Mouse (Mus musculus): Measurements from ENCODE around the gene Naa38. TPM values are rescaled to one million over a fixed set of nuclear protein-coding genes. Genes with fewer than 3 reads are reported as not detected.

The Naa38 gene
- polyA plus RNA-seq, 1 experiment from 2014 or later = 153 TPM

DNA sequence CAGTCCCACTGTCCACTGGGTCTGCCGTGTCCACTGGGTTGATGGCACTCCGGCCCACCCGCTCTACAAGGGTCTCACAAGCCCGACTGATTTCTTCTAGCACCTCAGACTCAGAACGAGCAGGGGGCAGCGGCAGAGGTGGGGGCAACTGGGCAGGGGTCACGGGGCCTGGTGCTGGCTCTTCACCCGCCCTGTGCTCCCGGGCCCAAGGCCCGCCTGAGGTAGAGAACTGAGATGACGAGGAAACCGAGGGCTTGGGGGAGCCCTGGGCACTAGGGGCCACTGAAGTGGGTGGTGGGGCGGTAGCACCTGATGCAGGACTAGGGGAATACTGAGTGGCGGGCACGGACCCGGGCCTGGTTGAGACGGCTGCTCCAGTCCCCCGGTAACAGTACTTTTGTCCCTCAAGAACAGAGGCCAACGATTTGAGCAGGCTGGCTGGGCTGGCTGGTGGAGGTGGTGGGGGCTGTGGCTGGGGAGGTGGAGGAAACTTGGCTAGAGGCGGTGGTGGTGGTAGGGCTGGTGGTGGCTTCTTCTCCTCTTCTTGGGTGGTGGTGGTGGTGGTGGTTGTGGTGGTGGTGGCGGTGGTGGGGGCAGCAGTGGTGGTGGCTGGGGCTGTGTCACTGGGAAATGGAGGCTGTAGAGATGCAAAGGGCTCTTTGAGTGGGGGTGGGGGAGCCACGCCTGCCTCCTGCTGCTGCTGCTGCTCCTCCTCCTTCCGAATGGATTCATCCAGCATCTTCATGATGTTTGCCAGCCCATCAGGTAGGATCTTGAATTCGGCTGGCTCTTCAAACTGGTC, 9.5 kb downstream of the Naa38 start:
- no peak for ATAC-seq (replicated peaks; ENCODE audit: low FRiP score)
- Histone ChIP-seq H3K4me3 (replicated peaks) (no peak overlapping the region), H3K9me3 (replicated peaks) (no peaks in the 10 kb centered on the region), H3K36me3 (peaks cover 85% of the 10 kb centered on the region), H3K27ac (no peak overlapping the region), H3K4me2 (no peak overlapping the region), H3K4me1 (peaks cover 41% of the 10 kb centered on the region), H3K9ac (no peak overlapping the region), H3K27me3 (0 out of 2 replicates have a peak, but pooled peaks cover 3% of the 10 kb centered on the region)
- 91% methylated on average over 24 of the region's 24 CpGs for WGBS

DNA sequence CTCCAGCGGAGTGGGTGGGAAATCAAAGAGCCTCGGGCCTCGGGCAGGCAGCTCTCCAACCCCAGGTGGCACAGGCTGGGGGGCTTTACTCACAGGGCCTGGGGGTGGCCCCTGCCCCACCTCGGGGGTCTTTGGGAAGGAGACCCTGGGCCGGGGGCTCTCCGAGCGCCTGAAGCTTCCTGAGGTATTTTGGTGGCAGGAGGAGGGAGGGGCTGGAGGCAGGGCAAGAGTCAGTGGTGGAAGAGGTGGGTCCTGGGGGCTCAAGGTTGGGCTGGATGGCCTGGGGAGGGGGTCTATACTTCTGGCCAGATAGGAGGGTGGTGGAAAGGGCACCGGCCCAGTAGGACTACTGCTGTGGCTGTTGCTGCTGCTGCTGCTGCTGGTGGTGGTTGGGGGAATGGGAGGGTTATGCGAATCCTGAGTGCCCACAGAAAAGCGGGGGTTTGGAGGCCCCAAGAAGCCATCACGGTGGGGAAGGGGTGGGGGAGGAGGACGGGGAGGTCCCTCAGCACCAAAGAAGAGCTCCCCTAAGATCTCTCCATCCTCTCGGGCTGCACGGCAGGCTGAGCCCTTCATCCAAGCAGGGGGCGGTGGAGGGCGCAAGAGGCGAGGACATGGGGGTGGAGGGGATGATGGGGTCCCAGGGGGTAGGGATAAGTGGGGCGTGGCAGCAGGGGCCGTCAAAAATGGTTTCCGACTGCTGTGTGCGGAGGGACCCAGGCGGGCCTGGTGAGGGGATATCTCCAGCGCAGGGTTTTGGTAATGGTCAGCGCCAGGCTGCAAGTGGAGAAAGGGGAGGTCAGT, 10.3 kb downstream of the Naa38 start:
- Histone ChIP-seq H3K9ac (no peak overlapping the region), H3K9me3 (replicated peaks) (no peaks in the 10 kb centered on the region), H3K4me2 (no peak overlapping the region), H3K36me3 (peaks cover 77% of the 10 kb centered on the region), H3K27me3 (0 out of 2 replicates have a peak, but pooled peaks cover 2% of the 10 kb centered on the region), H3K4me1 (peaks cover 37% of the 10 kb centered on the region), H3K4me3 (replicated peaks) (no peak overlapping the region), H3K27ac (no peak overlapping the region)
- WGBS = 90% methylated on average over 23 of the region's 24 CpGs
- no peak for ATAC-seq (replicated peaks; ENCODE audit: low FRiP score)

DNA sequence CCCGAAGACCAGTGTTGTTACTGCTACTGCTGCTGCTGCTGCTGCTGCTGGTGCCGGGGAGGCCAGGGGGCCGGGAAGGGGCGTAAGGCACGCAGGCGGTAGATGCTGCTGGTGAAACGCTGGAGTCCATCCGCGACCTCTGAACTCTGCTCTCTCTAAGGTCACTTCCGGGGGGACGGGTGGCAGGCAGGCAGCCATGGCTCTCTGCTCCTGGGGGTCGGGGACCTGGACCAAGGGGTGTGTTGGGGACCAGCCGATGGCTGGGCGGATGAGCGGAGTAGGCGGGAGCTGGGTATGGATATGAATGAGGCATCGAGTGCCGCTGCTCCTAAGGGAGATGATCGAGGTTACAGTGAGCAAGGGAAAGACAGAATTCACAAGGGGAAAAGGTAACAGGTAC, 11.0 kb downstream of the Naa38 start:
- no peak overlapping the region for H3K4me2 ChIP-seq
- no peak overlapping the region for H3K4me3 ChIP-seq (replicated peaks)
- WGBS = 90% methylated on average over 19 of the region's 19 CpGs
- H3K36me3 ChIP-seq = peaks cover 71% of the 10 kb centered on the region
- H3K9ac ChIP-seq = no peak overlapping the region
- no peaks in the 10 kb centered on the region for H3K27me3 ChIP-seq
- ATAC-seq (replicated peaks; ENCODE audit: low FRiP score) = no peak
- no peaks in the 10 kb centered on the region for H3K9me3 ChIP-seq (replicated peaks)
- no peak overlapping the region for H3K27ac ChIP-seq
- peaks cover 32% of the 10 kb centered on the region for H3K4me1 ChIP-seq

DNA sequence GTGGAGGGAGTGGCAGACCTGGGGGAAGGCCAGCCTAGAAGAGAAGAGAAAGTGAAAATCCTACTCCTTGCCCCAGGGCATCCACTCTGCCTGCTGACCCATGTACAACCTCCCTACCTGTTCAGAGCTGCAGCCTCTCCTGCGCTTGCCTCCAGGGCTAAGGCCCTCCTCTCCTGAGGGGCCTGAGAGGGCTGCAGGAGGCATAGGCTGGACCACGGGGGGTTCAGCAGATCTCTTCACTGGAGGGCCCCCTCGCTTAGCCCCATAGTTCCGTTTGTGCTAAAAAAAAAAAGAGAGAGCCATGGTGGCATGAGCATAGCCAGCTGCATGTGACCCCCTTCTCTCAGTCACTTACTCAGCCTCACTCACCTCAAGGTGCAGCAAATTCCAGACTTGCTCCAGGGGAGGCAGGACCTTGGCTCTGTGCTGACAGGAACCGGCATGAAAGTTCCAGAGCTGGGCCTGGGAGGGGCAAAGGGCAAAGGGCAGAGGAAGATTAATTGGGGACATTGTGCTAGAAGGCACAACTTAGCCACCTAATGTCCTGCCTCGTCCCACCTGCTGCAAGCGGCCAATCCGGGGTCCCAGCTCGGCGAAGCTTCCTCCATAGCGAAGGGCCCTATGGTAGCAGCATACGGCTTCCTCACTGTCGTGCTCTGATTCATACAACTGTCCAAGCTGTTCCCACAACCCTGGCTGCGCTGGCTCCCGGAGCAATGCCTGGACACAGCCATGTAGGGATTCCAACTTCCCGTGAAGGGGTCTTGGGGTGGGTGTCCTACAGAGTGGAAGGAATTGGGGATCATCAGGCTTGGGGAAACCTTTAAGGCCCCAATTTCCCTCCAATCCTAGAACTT, 11.8 kb downstream of the Naa38 start:
- no peak for ATAC-seq (replicated peaks; ENCODE audit: low FRiP score)
- Histone ChIP-seq H3K9ac (no peak overlapping the region), H3K36me3 (peaks cover 64% of the 10 kb centered on the region), H3K9me3 (replicated peaks) (no peaks in the 10 kb centered on the region), H3K27ac (peak overlapping the region; percentile 97; the same call in 1 of the 2 replicates), H3K4me2 (no peak overlapping the region), H3K27me3 (no peaks in the 10 kb centered on the region), H3K4me1 (peaks cover 32% of the 10 kb centered on the region), H3K4me3 (replicated peaks) (peak overlapping the region; percentile 77; the same call in 1 of the 2 replicates)
- WGBS = 82% methylated on average over 16 of the region's 16 CpGs

DNA sequence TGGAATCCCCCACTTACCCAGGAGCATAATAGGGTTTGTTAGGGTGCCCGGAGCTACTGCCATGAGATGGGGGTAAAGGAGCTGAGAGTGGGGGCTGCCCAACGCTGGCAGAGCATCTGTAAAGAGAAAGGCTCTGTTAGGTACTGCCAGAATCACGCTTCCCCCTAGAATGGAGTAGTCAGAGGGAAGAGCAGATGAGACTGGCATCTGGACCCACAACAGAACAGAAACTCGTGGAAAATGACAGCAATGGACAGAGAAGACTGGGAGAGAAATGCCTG, 12.4 kb downstream of the Naa38 start:
- 84% methylated on average over 4 of the region's 4 CpGs for WGBS
- Histone ChIP-seq H3K4me2 (peak overlapping the region; percentile 95), H3K4me1 (peaks cover 36% of the 10 kb centered on the region), H3K9ac (peak overlapping the region; percentile 83; the same call in 1 of the 2 replicates), H3K9me3 (replicated peaks) (no peaks in the 10 kb centered on the region), H3K36me3 (peaks cover 64% of the 10 kb centered on the region), H3K27me3 (no peaks in the 10 kb centered on the region), H3K27ac (peak overlapping the region; percentile 97; the same call in 1 of the 2 replicates), H3K4me3 (replicated peaks) (peak overlapping the region; percentile 77)
- ATAC-seq (replicated peaks; ENCODE audit: low FRiP score) = no peak

DNA sequence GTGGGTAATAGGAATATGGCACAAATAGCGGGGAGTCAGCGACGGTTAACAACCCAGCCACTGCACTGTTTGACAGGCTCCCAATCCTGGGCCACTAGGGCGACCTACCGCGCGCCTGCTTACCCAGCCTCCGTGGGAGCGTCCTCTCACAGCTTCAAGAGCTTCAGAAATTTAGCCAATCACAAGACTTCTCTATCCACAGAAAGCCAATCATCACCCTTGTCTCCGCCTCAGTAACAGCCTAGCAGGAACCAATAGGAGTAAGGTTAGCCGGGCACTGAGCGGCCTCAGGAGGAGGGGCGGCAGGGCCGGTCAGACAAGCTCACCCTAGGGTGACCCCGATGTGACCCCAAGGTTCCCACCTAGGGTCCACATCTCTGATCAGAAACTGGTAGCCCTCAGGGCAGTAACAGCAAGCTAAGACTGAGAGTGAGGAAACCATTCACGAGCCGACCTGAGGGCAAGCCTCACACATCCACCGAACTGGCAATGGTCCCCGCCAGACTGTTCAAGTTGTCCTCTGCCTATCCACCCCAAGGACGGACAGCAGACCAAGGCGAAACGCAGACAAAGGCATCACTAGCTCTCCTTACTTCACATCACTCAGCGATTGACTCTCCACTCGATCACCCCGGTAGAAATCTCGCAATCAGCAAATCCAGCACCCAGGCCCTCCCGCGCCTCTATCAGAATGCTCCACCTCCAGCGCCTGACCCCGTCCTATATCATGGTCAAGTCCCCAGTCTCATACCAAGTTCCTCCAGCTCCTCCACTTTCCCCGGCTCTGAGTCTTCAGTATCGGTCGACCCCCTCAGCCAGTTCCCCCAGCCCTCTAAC, 13.5 kb downstream of the Naa38 start:
- Histone ChIP-seq H3K9me3 (replicated peaks) (no peaks in the 10 kb centered on the region), H3K27me3 (no peaks in the 10 kb centered on the region), H3K4me2 (peak overlapping the region; percentile 95), H3K9ac (peak overlapping the region; percentile 83), H3K4me1 (peaks cover 47% of the 10 kb centered on the region), H3K27ac (peak overlapping the region; percentile 97), H3K4me3 (replicated peaks) (peak overlapping the region; percentile 77), H3K36me3 (peaks cover 62% of the 10 kb centered on the region)
- WGBS = under 1% methylated on average over 33 of the region's 33 CpGs
- peak; percentile 73 for ATAC-seq (replicated peaks; ENCODE audit: low FRiP score)

DNA sequence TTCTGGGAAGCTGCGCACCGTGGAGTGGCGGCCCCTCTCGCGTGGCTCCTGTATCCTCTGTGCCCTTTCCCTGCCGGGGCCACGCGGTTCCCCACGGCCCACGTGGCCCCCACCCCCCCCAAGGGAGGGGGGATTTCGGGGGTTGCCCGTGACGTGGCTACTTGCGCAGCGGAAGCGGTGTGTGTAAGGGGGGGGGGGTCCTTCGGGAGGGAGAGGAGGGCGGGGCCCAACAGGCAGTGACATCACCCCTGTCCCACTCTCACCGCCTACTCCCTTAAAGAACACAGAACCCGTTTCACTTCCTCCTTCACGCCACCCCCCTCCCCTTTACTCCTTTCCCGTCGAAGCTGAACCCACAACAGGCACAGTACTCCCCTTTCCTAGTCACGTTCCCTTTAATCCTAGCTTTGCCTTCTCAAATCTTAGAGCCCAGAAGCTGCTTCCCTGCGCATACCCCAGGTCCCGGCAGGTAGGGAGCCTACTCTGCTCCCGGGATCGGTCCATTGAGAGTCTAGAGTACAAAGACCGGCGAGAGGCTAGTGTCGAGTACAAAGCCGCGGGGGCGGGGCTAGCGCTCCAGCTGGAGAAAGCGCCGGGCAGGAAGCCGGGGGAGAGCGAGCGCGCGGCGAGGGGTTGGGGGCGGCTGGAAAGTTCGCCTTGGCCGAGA, 14.2 kb downstream of the Naa38 start:
- H3K9ac ChIP-seq = peak overlapping the region; percentile 83
- H3K4me1 ChIP-seq = peaks cover 54% of the 10 kb centered on the region
- peaks cover 54% of the 10 kb centered on the region for H3K36me3 ChIP-seq
- peak overlapping the region; percentile 97 for H3K27ac ChIP-seq
- peak overlapping the region; percentile 95 for H3K4me2 ChIP-seq
- ATAC-seq (replicated peaks; ENCODE audit: low FRiP score) = peak; percentile 38
- no peaks in the 10 kb centered on the region for H3K9me3 ChIP-seq (replicated peaks)
- H3K27me3 ChIP-seq = no peaks in the 10 kb centered on the region
- under 1% methylated on average over 41 of the region's 46 CpGs for WGBS
- H3K4me3 ChIP-seq (replicated peaks) = peak overlapping the region; percentile 77

DNA sequence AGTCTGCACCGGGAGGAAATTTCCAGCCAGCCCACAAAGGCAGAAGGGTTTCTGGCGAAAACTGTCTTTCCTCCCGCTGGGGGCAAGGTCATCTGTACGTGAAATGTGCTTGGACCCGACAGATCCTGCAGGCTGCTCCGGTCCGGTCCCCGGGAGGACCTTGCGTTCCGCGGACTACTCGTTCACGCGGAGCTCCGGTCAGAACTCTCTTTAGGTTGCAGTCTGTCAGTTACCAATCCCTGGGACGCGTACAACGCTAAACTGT, 14.7 kb downstream of the Naa38 start:
- H3K9ac ChIP-seq = peak overlapping the region; percentile 83
- peak overlapping the region; percentile 95 for H3K4me2 ChIP-seq
- H3K27me3 ChIP-seq = no peaks in the 10 kb centered on the region
- no peaks in the 10 kb centered on the region for H3K9me3 ChIP-seq (replicated peaks)
- peaks cover 50% of the 10 kb centered on the region for H3K36me3 ChIP-seq
- under 1% methylated on average over 18 of the region's 18 CpGs for WGBS
- peaks cover 59% of the 10 kb centered on the region for H3K4me1 ChIP-seq
- H3K27ac ChIP-seq = peak overlapping the region; percentile 97
- ATAC-seq (replicated peaks; ENCODE audit: low FRiP score) = no peak
- peak overlapping the region; percentile 77 for H3K4me3 ChIP-seq (replicated peaks)

DNA sequence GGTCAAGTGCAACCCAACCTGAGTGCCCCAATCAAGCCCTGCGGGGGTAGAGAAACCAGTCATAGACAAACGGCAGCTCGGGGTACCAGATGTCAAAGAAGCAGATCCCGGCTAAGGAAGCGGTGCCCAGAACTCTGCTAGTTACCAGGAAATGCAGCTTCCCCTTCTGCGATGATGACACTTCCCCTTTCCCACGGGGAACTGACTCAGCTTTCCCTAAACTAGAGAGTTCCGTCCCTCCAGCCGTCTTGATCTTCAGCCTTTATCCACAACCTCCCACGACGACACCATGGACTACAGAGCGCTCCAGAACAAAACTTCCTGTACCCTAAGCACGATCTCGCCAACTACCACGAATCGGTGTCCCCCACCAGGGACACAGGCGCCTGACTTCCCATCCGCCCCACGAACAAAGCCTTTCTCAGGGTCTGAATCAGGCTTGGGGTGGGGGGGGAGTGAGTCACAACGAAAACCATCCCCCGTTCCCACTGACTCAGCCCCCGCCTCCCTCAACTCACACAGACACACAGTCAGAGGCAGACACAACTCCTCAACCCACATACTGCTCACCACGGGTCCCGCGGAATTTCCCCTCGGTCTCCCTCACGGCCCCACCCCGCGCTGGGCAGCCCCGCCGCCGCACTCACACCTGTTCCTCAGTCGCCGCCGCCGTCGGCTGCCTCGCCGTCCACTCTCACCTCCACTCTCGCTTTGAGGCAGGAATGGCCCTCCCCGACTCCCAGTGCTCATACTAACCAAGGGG, 15.2 kb downstream of the Naa38 start:
- peaks cover 63% of the 10 kb centered on the region for H3K4me1 ChIP-seq
- peak; percentile 8 for ATAC-seq (replicated peaks; ENCODE audit: low FRiP score)

DNA sequence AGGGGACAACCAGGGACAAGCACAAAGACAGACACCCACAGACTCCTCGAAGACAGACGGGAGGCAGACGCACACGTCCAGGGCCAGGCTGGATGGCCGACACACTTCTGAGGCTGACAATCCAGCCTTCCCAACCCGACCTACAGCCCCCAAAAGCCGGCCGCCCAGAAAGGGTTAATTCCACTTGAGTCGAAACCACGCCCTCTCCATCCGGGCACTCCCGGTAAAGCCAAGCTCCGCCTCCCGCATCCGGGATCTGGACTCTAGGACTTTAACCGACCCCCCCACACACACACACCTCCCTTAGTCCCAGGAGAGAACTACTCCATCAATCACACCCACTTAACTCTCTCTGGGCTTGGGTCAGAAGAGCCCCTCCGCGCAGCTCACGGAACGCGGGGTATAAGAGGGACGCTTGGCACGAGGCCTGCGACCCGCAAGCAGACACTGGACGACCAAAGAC, 15.8 kb downstream of the Naa38 start:
- Histone ChIP-seq H3K36me3 (peaks cover 38% of the 10 kb centered on the region), H3K4me2 (peak overlapping the region; percentile 95), H3K9ac (peak overlapping the region; percentile 83), H3K4me1 (peaks cover 63% of the 10 kb centered on the region), H3K27ac (peak overlapping the region; percentile 97), H3K4me3 (replicated peaks) (peak overlapping the region; percentile 77), H3K27me3 (no peaks in the 10 kb centered on the region), H3K9me3 (replicated peaks) (no peaks in the 10 kb centered on the region)
- WGBS = 0% methylated on average over 26 of the region's 26 CpGs
- peak; percentile 57 for ATAC-seq (replicated peaks; ENCODE audit: low FRiP score)

More for the DNA sequence above, 15.2 kb downstream of the Naa38 start:
- peak overlapping the region; percentile 97 for H3K27ac ChIP-seq
- under 1% methylated on average over 41 of the region's 41 CpGs for WGBS
- no peaks in the 10 kb centered on the region for H3K9me3 ChIP-seq (replicated peaks)
- H3K36me3 ChIP-seq = peaks cover 45% of the 10 kb centered on the region
- H3K4me2 ChIP-seq = peak overlapping the region; percentile 95
- peak overlapping the region; percentile 83 for H3K9ac ChIP-seq
- no peaks in the 10 kb centered on the region for H3K27me3 ChIP-seq
- peak overlapping the region; percentile 77 for H3K4me3 ChIP-seq (replicated peaks)

Data from kidney, embryonic 15.5 days (tissue).